In genomic region chr8:48517431-48517830, GRCm38 (mm10) we compare ENCODE assay signal across 19 mouse cellular contexts.
"Had no signal": no experiment of that assay in that cellular context is flagged by ENCODE, and none has a peak within 500 bp of the region (broad histone marks: within the 10 kb centered on the region; RNA-seq: fewer than 3 reads in every experiment).

No protein-coding gene starts in this region.

- H3K9me3 ChIP-seq: limb, embryonic 12.5 days; limb, embryonic 15.5 days; lung, embryonic 15.5 days had no signal

- H3K4me1 ChIP-seq: limb, embryonic 15.5 days; lung, embryonic 15.5 days had no signal

- H3K27ac ChIP-seq: hindbrain, postnatal 0 days; kidney, postnatal 0 days; limb, embryonic 12.5 days; limb, embryonic 15.5 days; lung, embryonic 15.5 days; stomach, postnatal 0 days had no signal

- H3K4me3 ChIP-seq: limb, embryonic 12.5 days; limb, embryonic 15.5 days; lung, embryonic 15.5 days had no signal

- H3K27me3 ChIP-seq: limb, embryonic 12.5 days; limb, embryonic 15.5 days; lung, embryonic 15.5 days had no signal

- H3K4me2 ChIP-seq: limb, embryonic 12.5 days; limb, embryonic 15.5 days; lung, embryonic 15.5 days; midbrain, embryonic 11.5 days had no signal

- DNase-seq: kidney, adult 18-20 months; kidney, adult 9 months; kidney, postnatal 25 days; layer of hippocampus, postnatal 36 days; left cerebral cortex, postnatal 4 days; lung, adult 18-20 months; lung, postnatal 14 days; lung, postnatal 4 days; midbrain, embryonic 14.5 days; thymus, adult 18-20 months; thymus, postnatal 36 days had no signal

- ATAC-seq: hindbrain, postnatal 0 days; inflammation-experienced regulatory T-cells, adult 6 months had no signal

- H3K9ac ChIP-seq: limb, embryonic 12.5 days; limb, embryonic 15.5 days; lung, embryonic 15.5 days had no signal

- H3K36me3 ChIP-seq: limb, embryonic 12.5 days; limb, embryonic 15.5 days; lung, embryonic 15.5 days had no signal
